Mouse (Mus musculus) ovary, postnatal 36 days (tissue): ENCODE data around the gene Lcn5.
"Not testable (repeated sequence)": the region's sequence is repeated elsewhere in the genome, so short reads cannot be mapped to it uniquely, and the experiment has no call there.

Experiments used
- DNase-seq: peaks from one replicate; pipeline ENCODE4 v3.0.0; 2022; ENCODE audit warnings: low spot score, mixed read lengths

The Lcn5 gene

GRCm38 (mm10) chr2:25679559-25679958, 21.8 kb downstream of the Lcn5 start:
- DNase-seq, result no peak

DNA sequence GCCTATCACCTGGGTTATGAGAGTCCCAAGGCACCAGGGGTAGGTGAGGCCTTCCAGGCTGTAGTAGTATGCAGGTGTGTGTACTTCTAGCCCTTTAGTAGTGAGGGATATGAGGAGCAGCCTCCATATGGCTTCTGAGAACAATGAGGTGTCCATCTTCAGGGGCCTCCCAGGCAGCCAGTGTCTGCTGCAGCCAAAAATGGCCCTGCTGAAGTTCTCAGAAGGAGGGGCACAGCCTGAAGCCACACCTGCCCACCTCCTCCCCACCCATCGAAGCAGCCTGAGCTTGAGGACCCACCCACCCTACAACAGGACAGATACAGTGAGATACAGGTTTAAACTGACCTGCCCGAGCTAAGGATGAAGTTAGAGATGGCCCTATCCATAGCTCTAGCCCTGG, 24.7 kb downstream of the Lcn5 start, which contains the start of gene Lcn10:
TSS of gene Lcn10 (plus strand) at position 301 of the 400 bp plus-strand sequence.
- no peak for DNase-seq

DNA sequence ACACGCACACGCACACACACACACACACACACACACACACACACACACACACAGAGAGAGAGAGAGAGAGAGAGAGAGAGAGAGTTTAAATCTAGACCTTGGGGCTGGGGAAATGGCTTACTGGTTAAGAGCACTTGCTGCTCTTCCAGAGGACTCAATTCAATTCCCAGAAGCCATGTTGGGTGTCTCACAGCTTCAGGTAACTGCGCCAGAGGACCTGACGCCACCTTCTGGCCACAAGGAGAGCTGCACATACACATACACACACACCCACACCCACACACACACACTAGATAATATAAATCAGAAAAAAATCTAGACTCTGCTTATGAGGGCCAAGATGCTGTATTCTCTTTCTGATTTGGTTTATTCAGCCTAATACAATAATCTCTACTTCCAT, 29.2 kb downstream of the Lcn5 start:
- no peak for DNase-seq

GRCm38 (mm10) chr2:25694605-25695004, 36.9 kb downstream of the Lcn5 start:
- DNase-seq, result peak; percentile 50

GRCm38 (mm10) chr2:25696951-25697350, 39.2 kb downstream of the Lcn5 start:
- no peak for DNase-seq

DNA sequence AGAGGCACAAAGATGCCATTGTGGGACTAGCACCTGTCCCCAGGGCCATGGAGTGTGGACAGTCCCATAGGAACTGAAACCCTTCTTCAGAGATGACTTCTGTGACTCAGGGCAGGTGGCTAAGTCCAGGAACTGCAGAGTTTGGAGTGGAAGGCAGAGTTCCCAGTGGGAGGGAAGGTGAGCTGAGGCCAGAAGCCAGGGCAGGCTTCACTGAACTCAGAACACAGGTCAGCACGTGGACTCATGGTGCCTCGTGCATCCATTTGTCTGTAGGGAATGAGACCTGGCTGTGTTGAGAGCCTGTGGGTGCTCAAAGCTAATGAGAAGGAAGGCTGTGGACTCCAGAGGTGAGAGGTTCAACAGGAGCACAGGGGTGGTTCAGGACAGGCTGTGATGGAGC, 40.9 kb downstream of the Lcn5 start:
- no peak for DNase-seq

DNA sequence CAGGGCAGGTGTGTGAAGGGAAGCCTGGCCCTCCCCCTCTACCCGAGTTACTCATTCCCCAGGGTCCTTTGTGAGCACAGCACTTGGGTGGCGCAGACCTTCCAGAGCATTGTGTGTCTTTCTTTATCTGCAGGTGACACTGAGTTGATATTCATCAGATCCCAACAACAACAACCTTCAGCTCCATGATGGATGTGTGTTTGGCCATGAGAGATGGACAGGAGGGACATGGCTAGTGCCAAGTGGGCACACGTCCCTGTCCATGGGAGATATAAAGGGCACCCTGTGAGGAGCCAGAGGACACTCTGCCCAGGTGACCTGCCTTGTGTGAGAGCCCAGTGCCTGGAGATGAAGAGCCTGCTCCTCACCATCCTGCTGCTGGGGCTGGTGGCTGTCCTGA, 42.0 kb downstream of the Lcn5 start, which contains the start of gene Obp2a:
TSS of gene Obp2a (plus strand) at position 301 of the 400 bp plus-strand sequence.
- DNase-seq, result not testable (repeated sequence)

DNA sequence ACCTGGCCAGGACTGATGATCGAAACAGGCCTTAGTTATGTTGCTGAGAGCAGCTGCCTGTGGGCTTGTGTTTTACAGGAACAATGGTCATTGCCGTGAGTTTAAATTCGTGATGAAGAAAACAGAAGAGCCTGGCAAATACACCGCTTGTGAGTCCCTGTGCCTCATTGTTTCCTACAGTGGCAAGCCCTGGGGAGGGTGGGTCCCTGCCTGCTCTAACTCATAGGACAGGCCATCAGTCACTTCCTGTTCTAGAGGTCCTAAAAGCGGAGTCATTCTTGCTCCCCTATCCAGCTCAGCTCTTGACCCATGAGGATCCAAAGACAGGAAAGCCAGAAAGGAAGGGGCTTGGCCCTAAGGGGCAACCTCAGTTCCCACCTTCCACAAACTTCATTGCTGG, 43.2 kb downstream of the Lcn5 start:
- no peak for DNase-seq

DNA sequence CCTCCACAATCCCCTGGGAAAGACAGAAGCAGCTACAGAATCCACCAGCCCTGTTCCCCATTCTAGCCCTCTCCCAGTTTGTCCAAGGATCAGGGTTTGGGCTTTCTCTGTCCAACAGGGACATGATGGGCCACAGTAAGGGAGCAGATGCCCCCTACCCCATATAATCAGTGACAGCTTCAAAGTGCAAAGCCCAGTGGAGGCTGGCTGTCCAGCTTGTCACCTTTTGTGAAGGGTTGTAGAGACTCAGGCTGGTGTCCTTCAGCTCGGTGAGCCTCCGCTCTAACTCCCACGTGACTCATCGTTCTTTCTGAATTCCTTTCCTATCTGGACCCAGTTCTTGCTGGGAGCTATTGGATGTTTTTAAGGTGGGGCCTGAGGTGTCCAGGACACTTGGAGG, 46.0 kb downstream of the Lcn5 start:
- DNase-seq, result no peak

GRCm38 (mm10) chr2:25706643-25707481, 49.1 kb downstream of the Lcn5 start, which contains the start of gene Bmyc:
Bmyc (plus strand) TSS chr2:25706739.
- peak; percentile 82 for DNase-seq

DNA sequence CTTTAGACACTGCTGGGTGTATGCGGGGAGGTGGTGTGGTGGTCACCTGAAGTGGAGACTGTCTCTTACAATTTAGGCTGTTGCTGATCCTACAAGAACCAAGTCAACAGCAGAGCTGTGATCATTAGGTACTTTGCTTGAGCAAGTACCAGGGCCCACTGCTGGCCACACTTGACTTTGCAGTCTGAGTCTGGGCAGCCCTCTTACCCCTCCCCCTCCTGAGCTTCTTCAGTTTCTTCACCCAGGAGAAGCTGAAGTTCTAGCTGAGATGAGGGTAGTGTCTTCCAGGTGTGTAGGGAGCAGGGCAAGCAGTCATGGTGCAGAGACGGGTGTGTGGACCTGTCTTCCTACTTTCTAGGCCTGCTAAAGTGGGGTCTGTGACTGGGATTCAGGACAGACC, 50.4 kb downstream of the Lcn5 start:
- peak; percentile 48 for DNase-seq

- not testable (repeated sequence) for DNase-seq
These were observed 51.3 kb downstream of the Lcn5 start for GRCm38 (mm10) chr2:25709056-25709455.

DNA sequence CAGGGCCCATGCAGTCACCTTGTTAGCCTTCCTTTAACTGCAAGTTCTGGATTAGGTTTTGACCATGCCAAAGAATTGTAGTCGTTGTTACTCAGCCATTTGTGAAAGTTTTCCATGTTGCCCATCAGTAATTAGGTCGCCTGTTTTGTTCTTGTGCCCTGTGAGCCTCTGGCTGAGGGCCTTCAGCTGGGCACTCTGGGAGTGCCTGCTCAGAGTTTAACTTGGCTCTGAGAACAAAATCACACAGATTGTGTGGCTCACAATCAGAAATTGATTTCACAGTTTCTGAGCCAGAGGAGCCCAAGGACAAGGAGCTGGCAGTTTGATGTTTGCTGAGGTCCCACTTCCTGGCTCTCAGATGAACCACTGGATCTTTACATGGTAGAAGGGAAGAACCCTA, 52.0 kb downstream of the Lcn5 start:
- not testable (repeated sequence) for DNase-seq
